Mouse (Mus musculus) myocyte (in vitro differentiated cells): ENCODE data around the gene Ankrd6.

Source experiments
- MAX ChIP-seq: IDR thresholded peaks from one replicate; pipeline ENCODE4 v1.6.1; 2011; ENCODE audit warnings: low read depth, mild to moderate bottlenecking, control low read depth
- POLR2A ChIP-seq: IDR thresholded peaks from one replicate; pipeline ENCODE4 v1.6.1; 2011; ENCODE audit warnings: low read depth, mild to moderate bottlenecking, control low read depth, moderate library complexity; ENCODE audit not compliant: insufficient read length
- POLR2AphosphoS2 ChIP-seq: IDR thresholded peaks from one replicate; pipeline ENCODE4 v1.6.1; 2011; ENCODE audit warnings: low read depth, control low read depth; ENCODE audit not compliant: insufficient read length
- TCF3 ChIP-seq: IDR thresholded peaks from one replicate; pipeline ENCODE4 v1.6.1; 2011; ENCODE audit warnings: low read depth, control low read depth; ENCODE audit not compliant: insufficient read length

DNA sequence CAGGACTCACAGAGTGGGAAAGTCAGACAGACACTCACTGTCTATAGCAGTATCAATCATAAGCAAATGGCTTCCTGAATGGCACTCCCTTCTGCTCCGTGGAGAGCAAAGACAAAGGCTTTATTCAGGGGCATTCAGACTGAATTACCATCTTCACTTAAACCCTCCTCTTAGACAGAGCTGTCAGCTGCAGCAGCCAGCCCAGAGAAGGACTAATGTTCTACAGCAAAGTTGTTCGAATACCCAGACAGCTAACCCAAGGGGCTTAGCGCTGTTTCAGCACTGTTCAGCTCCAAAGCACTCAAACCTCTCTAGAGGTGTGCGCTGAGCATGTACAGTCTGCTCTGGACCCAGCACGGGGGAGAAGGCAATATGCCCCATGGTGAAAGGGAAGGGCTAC is 32.1 kb downstream of the Ankrd6 start:
- no peak for TF ChIP-seq POLR2A
- no peak for TF ChIP-seq TCF3
- no peak for TF ChIP-seq POLR2AphosphoS2
- TF ChIP-seq MAX: no peak
